Mouse (Mus musculus) ES-E14 (cell line): ENCODE results near the gene Zc2hc1b.

Experiments used
- ZC3H11A ChIP-seq: IDR thresholded peaks from 2 replicates; pipeline ENCODE4 v1.6.1; 2012; ENCODE audit warnings: low read depth, mild to moderate bottlenecking, inconsistent platforms, low read length, borderline replicate concordance
- ZNF384 ChIP-seq: IDR thresholded peaks from 2 replicates; pipeline ENCODE4 v1.6.1; 2012; ENCODE audit warnings: low read depth, low read length, inconsistent platforms

DNA sequence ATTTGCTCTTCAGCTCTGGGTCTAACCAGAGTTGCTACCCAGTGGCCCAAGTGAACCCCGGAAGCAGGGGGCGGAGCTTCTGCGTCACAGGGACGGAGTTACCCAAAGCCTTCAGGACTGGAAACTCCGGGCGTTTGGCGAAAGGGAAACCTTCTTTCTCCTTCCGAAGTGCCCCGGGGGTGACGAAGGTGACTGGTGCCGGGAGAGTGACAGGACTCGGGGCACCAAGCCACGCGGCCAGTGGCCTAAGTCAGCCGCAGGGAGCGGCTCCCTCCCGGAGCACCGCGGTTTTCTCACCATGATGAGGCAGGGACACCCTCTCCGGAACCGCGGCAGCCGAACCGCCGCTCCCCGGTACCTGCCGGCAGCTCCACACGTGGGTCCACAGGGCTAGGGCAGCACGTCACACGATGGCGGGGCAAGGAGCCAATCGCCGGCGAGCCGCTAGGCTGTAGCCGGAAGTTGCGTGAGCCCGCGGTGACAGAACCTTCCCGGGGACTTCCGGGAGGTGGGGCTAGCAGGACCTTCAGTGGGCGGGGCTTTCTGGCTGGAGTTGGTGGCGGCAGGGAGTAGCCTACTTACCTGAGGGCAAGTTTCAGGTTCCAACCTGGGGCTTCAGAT lies 15.0 kb upstream of the Zc2hc1b start, which contains the start of gene Ltv1:
- TF ChIP-seq ZC3H11A = no peak
- TF ChIP-seq ZNF384 = no peak
